Comparison of ENCODE assay signal across 8 mouse cellular contexts in genomic region chr5:31295606-31296141, GRCm38 (mm10). TPM values are rescaled to one million over a fixed set of nuclear protein-coding genes. Genes with fewer than 3 reads are reported as not detected.
DNase-seq lines count a peak whose midpoint lies in the region; ATAC-seq and TF ChIP-seq lines count a peak whose summit lies in the region.

Fndc4 (minus strand) TSS chr5:31296080.

- DNase-seq in CD4-positive, CD25-positive, alpha-beta regulatory T cell, adult 2 months (ENCODE audit: low read depth, low spot score), result peak; percentile 43
- DNase-seq in adrenal gland, postnatal 36 days, result peak; percentile 36 to 58
- peak; percentile 34 to 75 for DNase-seq in left cerebral cortex, postnatal 10 days (ENCODE audit: extremely low spot score in 1 of 2, low spot score in 2 of 2)

- peak within 1 kb of the TSS; percentile 94 for H3K9ac ChIP-seq in embryonic facial prominence, embryonic 15.5 days
- peak within 1 kb of the TSS; percentile 95 for H3K9ac ChIP-seq in hindbrain, embryonic 12.5 days
- H3K9ac ChIP-seq in midbrain, embryonic 12.5 days (replicated peaks), result peak within 1 kb of the TSS; percentile 93

- H3K27me3 ChIP-seq in embryonic facial prominence, embryonic 15.5 days, result no peaks in the 10 kb centered on the region
- no peaks in the 10 kb centered on the region for H3K27me3 ChIP-seq in hindbrain, embryonic 12.5 days
- H3K27me3 ChIP-seq in midbrain, embryonic 12.5 days, result peaks cover 6% of the 10 kb centered on the region; the same call in 1 of the 2 replicates
- H3K27me3 ChIP-seq in testis, adult 2 months (ENCODE audit: control insufficient read depth, insufficient read depth, low read length), result no peaks in the 10 kb centered on the region; the same call in 1 of the 2 replicates

- intact Hi-C loops in left cerebral cortex, postnatal 10 days (cut with DNase I), result no loop called here

- H3K36me3 ChIP-seq in embryonic facial prominence, embryonic 15.5 days, result peaks cover 16% of the 10 kb centered on the region
- H3K36me3 ChIP-seq in hindbrain, embryonic 12.5 days, result peaks cover 11% of the 10 kb centered on the region; the same call in 1 of the 2 replicates
- H3K36me3 ChIP-seq in midbrain, embryonic 12.5 days, result 0 out of 2 replicates have a peak, but pooled peaks cover 8% of the 10 kb centered on the region
- no peaks in the 10 kb centered on the region for H3K36me3 ChIP-seq in testis, adult 2 months (ENCODE audit: control insufficient read depth, insufficient read depth, low read length)

- H3K4me3 ChIP-seq in embryonic facial prominence, embryonic 15.5 days (replicated peaks), result peak within 1 kb of the TSS; percentile 85
- peak within 1 kb of the TSS; percentile 79 for H3K4me3 ChIP-seq in hindbrain, embryonic 12.5 days
- H3K4me3 ChIP-seq in midbrain, embryonic 12.5 days, result peak within 1 kb of the TSS; percentile 82
- H3K4me3 ChIP-seq in testis, adult 2 months (ENCODE audit: control insufficient read depth, low read depth, low read length), result peak within 1 kb of the TSS; percentile 78

- H3K27ac ChIP-seq in embryonic facial prominence, embryonic 15.5 days (replicated peaks), result peak within 1 kb of the TSS; percentile 74
- H3K27ac ChIP-seq in hindbrain, embryonic 12.5 days, result peak within 1 kb of the TSS; percentile 82
- H3K27ac ChIP-seq in midbrain, embryonic 12.5 days (replicated peaks), result peak within 1 kb of the TSS; percentile 88
- no peak within 1 kb of the TSS for H3K27ac ChIP-seq in testis, adult 2 months (ENCODE audit: control insufficient read depth, insufficient read depth, low read depth, low read length)

- no peak for TF ChIP-seq CTCF in testis, adult 2 months (IDR thresholded peaks at IDR 0.05; ENCODE audit: control insufficient read depth, insufficient read depth, insufficient replicate concordance, low read depth, low read length)

- H3K4me2 ChIP-seq in embryonic facial prominence, embryonic 15.5 days (replicated peaks), result peak within 1 kb of the TSS; percentile 81
- peak within 1 kb of the TSS; percentile 68 for H3K4me2 ChIP-seq in hindbrain, embryonic 12.5 days (replicated peaks)
- H3K4me2 ChIP-seq in midbrain, embryonic 12.5 days (replicated peaks), result peak within 1 kb of the TSS; percentile 87

- peaks cover 20% of the 10 kb centered on the region for H3K4me1 ChIP-seq in embryonic facial prominence, embryonic 15.5 days
- H3K4me1 ChIP-seq in hindbrain, embryonic 12.5 days, result peaks cover 23% of the 10 kb centered on the region
- peaks cover 23% of the 10 kb centered on the region for H3K4me1 ChIP-seq in midbrain, embryonic 12.5 days
- peaks cover 17% of the 10 kb centered on the region for H3K4me1 ChIP-seq in testis, adult 2 months (ENCODE audit: control insufficient read depth, insufficient read depth, low read length)

- no peak for ATAC-seq in CD4-positive, CD25-positive, alpha-beta regulatory T cell, adult 4 months
- ATAC-seq in embryonic facial prominence, embryonic 15.5 days (ENCODE audit: insufficient number of reproducible peaks, low FRiP score, low TSS enrichment, low read depth), result peak; percentile 71
- peak; percentile 84 for ATAC-seq in hindbrain, embryonic 12.5 days (ENCODE audit: low FRiP score)
- peak; percentile 83 for ATAC-seq in midbrain, embryonic 12.5 days (ENCODE audit: low FRiP score, low read depth)

- no peaks in the 10 kb centered on the region for H3K9me3 ChIP-seq in embryonic facial prominence, embryonic 15.5 days (replicated peaks)
- H3K9me3 ChIP-seq in hindbrain, embryonic 12.5 days (replicated peaks), result no peaks in the 10 kb centered on the region
- no peaks in the 10 kb centered on the region for H3K9me3 ChIP-seq in midbrain, embryonic 12.5 days

- no peak for TF ChIP-seq POLR2A in testis, adult 2 months (IDR thresholded peaks at IDR 0.05; ENCODE audit: control insufficient read depth, low read depth, low read length)

- WGBS in embryonic facial prominence, embryonic 15.5 days, result 3% methylated on average over 41 of the region's 46 CpGs
- WGBS in hindbrain, embryonic 12.5 days, result under 1% methylated on average over 32 of the region's 46 CpGs
- WGBS in midbrain, embryonic 12.5 days, result under 1% methylated on average over 32 of the region's 46 CpGs

RNA-seq across cellular contexts. Expression of gene Fndc4, which starts in this region (rescaled TPM):
- polyA plus RNA-seq in CD4-positive, CD25-positive, alpha-beta regulatory T cell, adult 4 months (2017; shearing (Covaris generic)), result not detected
- 10 to 100 TPM in 1 of 2 experiments, 1 to 10 TPM in 1; 7.5 to 13.8 TPM for total RNA-seq in adrenal gland, postnatal 36 days (2021)
- 85.5 and 89.8 TPM in 2 replicates for polyA plus RNA-seq in embryonic facial prominence, embryonic 15.5 days (2015; fragmentation: Nextera tagmentation; extraction: Ambion mirVana)
- polyA plus RNA-seq in hindbrain, embryonic 12.5 days (2016; fragmentation: Nextera tagmentation; extraction: Ambion mirVana), result 66.9 and 68.2 TPM in 2 replicates
- total RNA-seq in left cerebral cortex, postnatal 10 days (2021), result 100 to 1,000 TPM; 165 to 166 TPM
- 57.8 and 64.6 TPM in 2 replicates for polyA plus RNA-seq in midbrain, embryonic 12.5 days (2016; fragmentation: Nextera tagmentation; extraction: Ambion mirVana)
- polyA plus RNA-seq in testis, adult 2 months (2012; rRNA removed), result 1.4 and 2.0 TPM in 2 replicates

Comparison
In these comparisons a context has a peak if more than half of its experiments do, and no peak if none do; other contexts are left out.
1. RNA of gene Fndc4 (total RNA-seq): 165 to 166 TPM in left cerebral cortex, postnatal 10 days; 7.5 to 13.8 TPM in adrenal gland, postnatal 36 days; every median in the first group is over 10 times any median in the second.
2. RNA of gene Fndc4 (polyA plus RNA-seq): 85.5 to 89.8 TPM in embryonic facial prominence, embryonic 15.5 days, 66.9 to 68.2 TPM in hindbrain, embryonic 12.5 days and 57.8 to 64.6 TPM in midbrain, embryonic 12.5 days; 1.4 to 2.0 TPM in testis, adult 2 months and not detected in CD4-positive, CD25-positive, alpha-beta regulatory T cell, adult 4 months; every median in the first group is over 10 times any median in the second.
3. Peak in every context shown above with its lines, with median percentiles within 50 percentile points of each other: DNase-seq, H3K4me2 ChIP-seq, H3K4me3 ChIP-seq and H3K9ac ChIP-seq.